Mouse (Mus musculus): ENCODE measurements around the gene Tymp. TPM values are rescaled to one million over a fixed set of nuclear protein-coding genes. Genes with fewer than 3 reads are reported as not detected.

Gene Tymp
- polyA plus RNA-seq, 1 experiment from 2014 or later = 2.2 TPM

GRCm38 (mm10) chr15:89336422-89336821 is 40.4 kb downstream of the Tymp start:
- no peaks in the 10 kb centered on the region for H3K9me3 ChIP-seq (ENCODE audit: control insufficient read depth, low read length)
- no peaks in the 10 kb centered on the region for H3K4me1 ChIP-seq (ENCODE audit: control insufficient read depth, insufficient read depth, low read length)
- no peak overlapping the region for H3K9ac ChIP-seq (ENCODE audit: low read length)
- DNase-seq (ENCODE audit: low spot score) = no peak
- H3K27me3 ChIP-seq (ENCODE audit: control insufficient read depth, insufficient read depth, low read length) = no peaks in the 10 kb centered on the region
- no peak overlapping the region for H3K27ac ChIP-seq (replicated peaks; ENCODE audit: low read depth, low read length)
- no peaks in the 10 kb centered on the region for H3K36me3 ChIP-seq (ENCODE audit: control insufficient read depth, insufficient read depth, low read length)
- no peak for ATAC-seq (ENCODE audit: insufficient number of reproducible peaks, low FRiP score, low TSS enrichment, low read depth)
- 84% methylated on average over 14 of the region's 14 CpGs for WGBS
- H3K4me2 ChIP-seq (ENCODE audit: low read depth, severe bottlenecking) = no peak overlapping the region
- no peak overlapping the region for H3K4me3 ChIP-seq (ENCODE audit: low read depth, low read length)

GRCm38 (mm10) chr15:89334774-89335537 is 41.9 kb downstream of the Tymp start:
- ATAC-seq (ENCODE audit: insufficient number of reproducible peaks, low FRiP score, low TSS enrichment, low read depth) (no peak), DNase-seq (ENCODE audit: low spot score) (no peak)
- Histone ChIP-seq H3K4me1 (ENCODE audit: control insufficient read depth, insufficient read depth, low read length) (no peaks in the 10 kb centered on the region), H3K4me3 (ENCODE audit: low read depth, low read length) (no peak overlapping the region), H3K36me3 (ENCODE audit: control insufficient read depth, insufficient read depth, low read length) (no peaks in the 10 kb centered on the region), H3K4me2 (ENCODE audit: low read depth, severe bottlenecking) (no peak overlapping the region), H3K27ac (replicated peaks; ENCODE audit: low read depth, low read length) (no peak overlapping the region), H3K9me3 (ENCODE audit: control insufficient read depth, low read length) (no peaks in the 10 kb centered on the region), H3K9ac (ENCODE audit: low read length) (no peak overlapping the region), H3K27me3 (ENCODE audit: control insufficient read depth, insufficient read depth, low read length) (no peaks in the 10 kb centered on the region)
- 85% methylated on average over 17 of the region's 17 CpGs for WGBS

GRCm38 (mm10) chr15:89334271-89334670 is 42.6 kb downstream of the Tymp start, which contains the start of gene Miox:
Gene Miox (plus strand): TSS chr15:89334398.
- DNase-seq (ENCODE audit: low spot score) = no peak
- H3K4me3 ChIP-seq (ENCODE audit: low read depth, low read length) = no peak within 1 kb of the TSS
- no peaks in the 10 kb centered on the region for H3K36me3 ChIP-seq (ENCODE audit: control insufficient read depth, insufficient read depth, low read length)
- no peak for ATAC-seq (ENCODE audit: insufficient number of reproducible peaks, low FRiP score, low TSS enrichment, low read depth)
- no peaks in the 10 kb centered on the region for H3K4me1 ChIP-seq (ENCODE audit: control insufficient read depth, insufficient read depth, low read length)
- H3K27me3 ChIP-seq (ENCODE audit: control insufficient read depth, insufficient read depth, low read length) = no peaks in the 10 kb centered on the region
- H3K4me2 ChIP-seq (ENCODE audit: low read depth, severe bottlenecking) = no peak within 1 kb of the TSS
- 88% methylated on average over 7 of the region's 7 CpGs for WGBS
- no peak within 1 kb of the TSS for H3K9ac ChIP-seq (ENCODE audit: low read length)
- H3K27ac ChIP-seq (replicated peaks; ENCODE audit: low read depth, low read length) = no peak within 1 kb of the TSS
- H3K9me3 ChIP-seq (ENCODE audit: control insufficient read depth, low read length) = no peaks in the 10 kb centered on the region

- Histone ChIP-seq H3K4me1 (ENCODE audit: control insufficient read depth, insufficient read depth, low read length) (peaks cover 6% of the 10 kb centered on the region; the same call in 1 of the 2 replicates), H3K27me3 (ENCODE audit: control insufficient read depth, insufficient read depth, low read length) (peaks cover 5% of the 10 kb centered on the region; the same call in 1 of the 2 replicates), H3K36me3 (ENCODE audit: control insufficient read depth, insufficient read depth, low read length) (no peaks in the 10 kb centered on the region), H3K4me2 (ENCODE audit: low read depth, severe bottlenecking) (no peak overlapping the region), H3K27ac (replicated peaks; ENCODE audit: low read depth, low read length) (no peak overlapping the region), H3K9ac (ENCODE audit: low read length) (no peak overlapping the region), H3K9me3 (ENCODE audit: control insufficient read depth, low read length) (no peaks in the 10 kb centered on the region), H3K4me3 (ENCODE audit: low read depth, low read length) (no peak overlapping the region)
- WGBS = 57% methylated on average over 5 of the region's 5 CpGs
- ATAC-seq (ENCODE audit: insufficient number of reproducible peaks, low FRiP score, low TSS enrichment, low read depth) (no peak), DNase-seq (ENCODE audit: low spot score) (no peak)
These were observed 50.4 kb downstream of the Tymp start for GRCm38 (mm10) chr15:89326441-89326840.

- DNase-seq (ENCODE audit: low spot score) (no peak), ATAC-seq (ENCODE audit: insufficient number of reproducible peaks, low FRiP score, low TSS enrichment, low read depth) (no peak)
- peaks cover 6% of the 10 kb centered on the region; the same call in 1 of the 2 replicates for H3K4me1 ChIP-seq (ENCODE audit: control insufficient read depth, insufficient read depth, low read length)
- no peak overlapping the region for H3K27ac ChIP-seq (replicated peaks; ENCODE audit: low read depth, low read length)
- H3K4me2 ChIP-seq (ENCODE audit: low read depth, severe bottlenecking) = no peak overlapping the region
- H3K9me3 ChIP-seq (ENCODE audit: control insufficient read depth, low read length) = no peaks in the 10 kb centered on the region
- 90% methylated on average over 4 of the region's 4 CpGs for WGBS
- no peak overlapping the region for H3K9ac ChIP-seq (ENCODE audit: low read length)
- no peak overlapping the region for H3K4me3 ChIP-seq (ENCODE audit: low read depth, low read length)
- no peaks in the 10 kb centered on the region for H3K36me3 ChIP-seq (ENCODE audit: control insufficient read depth, insufficient read depth, low read length)
- peaks cover 5% of the 10 kb centered on the region; the same call in 1 of the 2 replicates for H3K27me3 ChIP-seq (ENCODE audit: control insufficient read depth, insufficient read depth, low read length)
These were observed 53.2 kb downstream of the Tymp start for GRCm38 (mm10) chr15:89323656-89324055.

GRCm38 (mm10) chr15:89322670-89323522 is 53.9 kb downstream of the Tymp start, which contains the start of gene Adm2:
Gene Adm2 (plus strand): TSS chr15:89322720.
- H3K4me1 ChIP-seq (ENCODE audit: control insufficient read depth, insufficient read depth, low read length) = peaks cover 6% of the 10 kb centered on the region; the same call in 1 of the 2 replicates
- no peak within 1 kb of the TSS for H3K27ac ChIP-seq (replicated peaks; ENCODE audit: low read depth, low read length)
- peak within 1 kb of the TSS; percentile 40; the same call in 1 of the 2 replicates for H3K4me2 ChIP-seq (ENCODE audit: low read depth, severe bottlenecking)
- H3K27me3 ChIP-seq (ENCODE audit: control insufficient read depth, insufficient read depth, low read length) = peaks cover 5% of the 10 kb centered on the region; the same call in 1 of the 2 replicates
- no peaks in the 10 kb centered on the region for H3K9me3 ChIP-seq (ENCODE audit: control insufficient read depth, low read length)
- no peaks in the 10 kb centered on the region for H3K36me3 ChIP-seq (ENCODE audit: control insufficient read depth, insufficient read depth, low read length)
- no peak within 1 kb of the TSS for H3K4me3 ChIP-seq (ENCODE audit: low read depth, low read length)
- 0 out of 2 replicates have a peak within 1 kb of the TSS, but pooled peaks have one; percentile 22 for H3K9ac ChIP-seq (ENCODE audit: low read length)
- 6% methylated on average over 26 of the region's 26 CpGs for WGBS
- DNase-seq (ENCODE audit: low spot score) = peak; percentile 41
- no peak for ATAC-seq (ENCODE audit: insufficient number of reproducible peaks, low FRiP score, low TSS enrichment, low read depth)

Other genes starting within 250 kb of the Tymp start
- 9.1 and 9.8 TPM in 2 replicates for gene Hdac10, start 248.3 kb downstream of the Tymp start, polyA plus RNA-seq (2014; fragmentation: Nextera tagmentation; extraction: Ambion mirVana)
- gene Mapk12, start 236.3 kb downstream of the Tymp start, polyA plus RNA-seq (2014; fragmentation: Nextera tagmentation; extraction: Ambion mirVana) = 14.3 and 15.2 TPM in 2 replicates
- 15.3 and 16.6 TPM in 2 replicates for gene Mapk11, start 227.4 kb downstream of the Tymp start, polyA plus RNA-seq (2014; fragmentation: Nextera tagmentation; extraction: Ambion mirVana)
- gene Plxnb2, start 196.3 kb downstream of the Tymp start, polyA plus RNA-seq (2014; fragmentation: Nextera tagmentation; extraction: Ambion mirVana) = 122 and 125 TPM in 2 replicates
- 19.4 and 19.8 TPM in 2 replicates for gene Dennd6b, start 180.5 kb downstream of the Tymp start, polyA plus RNA-seq (2014; fragmentation: Nextera tagmentation; extraction: Ambion mirVana)
- gene Ppp6r2, start 165.5 kb downstream of the Tymp start, polyA plus RNA-seq (2014; fragmentation: Nextera tagmentation; extraction: Ambion mirVana) = 22.7 and 23.4 TPM in 2 replicates
- 60.2 and 62.8 TPM in 2 replicates for gene Sbf1, start 61.7 kb downstream of the Tymp start, polyA plus RNA-seq (2014; fragmentation: Nextera tagmentation; extraction: Ambion mirVana)
- not detected in 2 replicates for gene Adm2, start 54.3 kb downstream of the Tymp start, polyA plus RNA-seq (2014; fragmentation: Nextera tagmentation; extraction: Ambion mirVana)
- gene Miox, start 42.6 kb downstream of the Tymp start, polyA plus RNA-seq (2014; fragmentation: Nextera tagmentation; extraction: Ambion mirVana) = not detected in 2 replicates
- gene Lmf2, start 21.4 kb downstream of the Tymp start, polyA plus RNA-seq (2014; fragmentation: Nextera tagmentation; extraction: Ambion mirVana) = 31.6 and 32.1 TPM in 2 replicates
- 176 and 180 TPM in 2 replicates for gene Ncaph2, start 21.3 kb downstream of the Tymp start, polyA plus RNA-seq (2014; fragmentation: Nextera tagmentation; extraction: Ambion mirVana)
- gene Sco2, start 3.2 kb downstream of the Tymp start, polyA plus RNA-seq (2014; fragmentation: Nextera tagmentation; extraction: Ambion mirVana) = 4.9 and 6.3 TPM in 2 replicates
- 0.34 TPM in 1 of 2 replicates, not detected in the other for gene Odf3b, start 2.2 kb upstream of the Tymp start, polyA plus RNA-seq (2014; fragmentation: Nextera tagmentation; extraction: Ambion mirVana)
- not detected in 2 replicates for gene Klhdc7b, start 7.9 kb upstream of the Tymp start, polyA plus RNA-seq (2014; fragmentation: Nextera tagmentation; extraction: Ambion mirVana)
- gene Syce3, start 33.5 kb upstream of the Tymp start, polyA plus RNA-seq (2014; fragmentation: Nextera tagmentation; extraction: Ambion mirVana) = not detected in 2 replicates
- 1.0 and 1.2 TPM in 2 replicates for gene Cpt1b, start 48.8 kb upstream of the Tymp start, polyA plus RNA-seq (2014; fragmentation: Nextera tagmentation; extraction: Ambion mirVana)
- 1.7 and 2.0 TPM in 2 replicates for gene C730034F03Rik, start 52.5 kb upstream of the Tymp start, polyA plus RNA-seq (2014; fragmentation: Nextera tagmentation; extraction: Ambion mirVana)
- not detected in 2 replicates for gene Gm44502, start 52.7 kb upstream of the Tymp start, polyA plus RNA-seq (2014; fragmentation: Nextera tagmentation; extraction: Ambion mirVana)
- 48.7 and 50.1 TPM in 2 replicates for gene Chkb, start 52.9 kb upstream of the Tymp start, polyA plus RNA-seq (2014; fragmentation: Nextera tagmentation; extraction: Ambion mirVana)
- 1.3 and 1.5 TPM in 2 replicates for gene Mapk8ip2, start 76.9 kb upstream of the Tymp start, polyA plus RNA-seq (2014; fragmentation: Nextera tagmentation; extraction: Ambion mirVana)
- 7.6 and 8.4 TPM in 2 replicates for gene Arsa, start 100.4 kb upstream of the Tymp start, polyA plus RNA-seq (2014; fragmentation: Nextera tagmentation; extraction: Ambion mirVana)
- 1.9 and 2.5 TPM in 2 replicates for gene Shank3, start 122.6 kb upstream of the Tymp start, polyA plus RNA-seq (2014; fragmentation: Nextera tagmentation; extraction: Ambion mirVana)
- gene Acr, start 191.3 kb upstream of the Tymp start, polyA plus RNA-seq (2014; fragmentation: Nextera tagmentation; extraction: Ambion mirVana) = 0.17 TPM in 1 of 2 replicates, not detected in the other
- 66.9 and 70.3 TPM in 2 replicates for gene Rabl2, start 214.9 kb upstream of the Tymp start, polyA plus RNA-seq (2014; fragmentation: Nextera tagmentation; extraction: Ambion mirVana)